Mouse (Mus musculus) cerebellum, postnatal 36 days (tissue): ENCODE data around the gene Tmem63b.

ENCODE experiments used
- DNase-seq, 2 experiments: peaks; one replicate each; pipeline ENCODE4 v3.0.0; 2021 to 2022; ENCODE audit warnings: mixed read lengths in 2 of 2

Tmem63b gene

GRCm38 (mm10) chr17:45619386-45620256 is 67.1 kb downstream of the Tmem63b start:
- DNase-seq, result no peak

GRCm38 (mm10) chr17:45618941-45619385 is 67.7 kb downstream of the Tmem63b start:
- DNase-seq, result no peak

DNA sequence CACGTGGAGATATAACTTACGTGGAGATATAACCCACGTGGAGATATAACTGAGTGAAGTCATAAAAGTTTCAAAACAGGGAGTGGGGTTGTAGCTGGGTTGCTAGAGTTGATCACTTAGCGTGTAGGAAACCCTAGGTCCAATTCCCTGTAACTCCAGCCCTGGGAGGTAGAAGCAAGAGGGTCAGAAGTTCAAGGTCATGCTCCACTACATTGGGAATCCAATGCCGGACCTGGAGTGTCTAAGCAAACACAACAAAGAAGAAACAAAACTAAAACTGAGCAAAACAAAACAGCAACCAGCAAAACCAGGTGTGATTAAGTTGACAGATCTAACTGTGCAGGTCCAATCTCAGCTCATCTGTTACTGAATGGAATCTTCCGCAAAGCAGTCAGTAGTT is 69.0 kb downstream of the Tmem63b start:
- DNase-seq, result no peak

GRCm38 (mm10) chr17:45616679-45617078 is 70.0 kb downstream of the Tmem63b start:
- DNase-seq, result no peak

DNA sequence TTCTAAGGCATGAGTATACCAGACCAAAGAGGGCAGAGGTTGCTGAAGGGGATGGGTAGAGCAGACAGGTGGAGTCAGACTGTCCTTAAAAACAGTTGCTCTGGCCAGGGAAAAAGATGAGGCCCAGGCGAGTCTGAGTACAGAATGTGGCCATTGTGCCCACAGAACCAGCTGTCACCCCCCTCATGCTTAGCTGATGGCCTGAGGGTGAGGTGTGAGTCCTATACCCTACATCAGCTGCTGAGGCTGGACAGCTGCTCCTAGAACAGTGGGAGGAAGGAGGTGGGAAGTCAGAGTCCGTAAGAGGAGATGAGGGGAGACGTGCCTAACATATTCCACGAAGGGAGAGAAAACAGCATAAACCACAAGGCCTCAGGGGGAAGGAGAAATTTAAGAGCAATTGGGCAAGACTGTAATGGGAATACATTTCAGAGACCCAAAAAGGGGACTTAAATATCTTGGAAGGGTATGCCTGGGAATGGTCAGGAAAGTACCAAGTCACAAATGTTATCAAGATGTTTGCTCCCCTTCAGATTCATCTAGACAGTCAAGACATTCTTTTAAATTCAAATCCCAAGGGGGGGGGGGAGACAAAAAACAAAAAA is 70.6 kb downstream of the Tmem63b start:
- DNase-seq, result no peak

DNA sequence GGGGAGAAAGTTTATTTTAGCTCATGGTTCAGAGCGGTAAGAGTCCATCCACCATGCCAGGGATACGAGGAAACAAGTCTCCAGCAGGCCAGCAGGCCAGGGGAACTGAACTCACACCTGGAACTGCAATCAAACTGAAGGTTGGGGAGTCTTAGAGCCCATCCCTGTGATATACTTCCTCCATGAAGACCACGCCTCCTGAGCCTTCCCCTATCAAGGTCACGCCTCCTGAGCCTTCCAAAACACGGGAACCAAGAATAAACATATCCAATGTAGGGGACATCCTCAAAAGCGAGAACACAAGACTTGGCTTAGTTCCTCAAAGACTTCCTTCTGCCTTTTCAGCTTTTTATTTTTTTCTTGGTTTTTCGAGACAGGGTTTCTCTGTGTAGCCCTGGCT is 73.8 kb downstream of the Tmem63b start:
- DNase-seq, result no peak

DNA sequence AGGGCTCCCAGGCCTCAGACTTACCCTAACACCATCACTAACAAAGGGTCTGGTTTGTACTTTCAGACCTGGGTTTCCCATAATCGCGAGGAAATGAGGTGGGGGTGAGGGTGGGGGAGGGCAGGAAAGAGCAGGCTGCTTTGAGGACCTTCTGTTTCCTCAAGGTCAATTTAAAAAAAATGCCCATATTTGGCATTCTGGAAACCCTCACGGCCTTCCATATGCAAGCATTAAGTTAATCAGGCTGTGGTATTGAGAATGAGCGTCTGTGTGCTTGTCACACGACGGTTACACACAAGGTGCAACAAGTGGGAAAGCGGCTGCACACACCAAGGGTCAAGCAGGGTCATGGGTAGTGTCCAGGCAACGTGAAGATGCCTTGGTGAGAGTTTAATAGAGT is 74.7 kb downstream of the Tmem63b start:
- DNase-seq, result no peak
